Mouse (Mus musculus) bone marrow macrophage, adult 2 months (primary cell): ENCODE data around the gene Poc1a.

Source experiments
- CTCF ChIP-seq: IDR thresholded peaks from 2 replicates; pipeline ENCODE4 v1.5.1; 2012; ENCODE audit warnings: low read depth, mild to moderate bottlenecking, low read length, moderate library complexity
- POLR2A ChIP-seq: IDR thresholded peaks from 2 replicates; pipeline ENCODE4 v1.6.1; 2012; ENCODE audit warnings: mild to moderate bottlenecking, low read depth, low read length, borderline replicate concordance

GRCm38 (mm10) chr9:106308555-106308954 lies 27.7 kb downstream of the Poc1a start:
- TF ChIP-seq CTCF (no peak), POLR2A (no peak)
